Mouse (Mus musculus) right cerebral cortex, adult 2 months (tissue): ENCODE results near the gene Chrm3.
A peak's percentile ranks its signal among the peaks of the same experiment; 100 is the strongest.

ENCODE experiments used
- DNase-seq, 2 experiments: peaks; one replicate each; pipeline ENCODE4 v3.0.0; 2021 to 2022; ENCODE audit warnings: low spot score in 2 of 2

Chrm3 gene

GRCm38 (mm10) chr13:9992640-9993039 lies 368.0 kb downstream of the Chrm3 start:
- DNase-seq = no peak

- no peak for DNase-seq
Measured at GRCm38 (mm10) chr13:9985648-9986047, 375.0 kb downstream of the Chrm3 start.

GRCm38 (mm10) chr13:9983293-9983692 lies 377.4 kb downstream of the Chrm3 start:
- no peak for DNase-seq

- DNase-seq = no peak
Measured at GRCm38 (mm10) chr13:9977699-9978098, 382.9 kb downstream of the Chrm3 start.

GRCm38 (mm10) chr13:9973742-9974321 lies 386.8 kb downstream of the Chrm3 start:
- no peak for DNase-seq

GRCm38 (mm10) chr13:9971845-9972244 lies 388.8 kb downstream of the Chrm3 start:
- no peak for DNase-seq

- no peak for DNase-seq
Measured at GRCm38 (mm10) chr13:9952619-9953018, 408.0 kb downstream of the Chrm3 start.

- no peak for DNase-seq
Measured at GRCm38 (mm10) chr13:9951376-9951775, 409.3 kb downstream of the Chrm3 start.

- peak in 1 of 2 experiments; percentile 17 for DNase-seq
Measured at GRCm38 (mm10) chr13:9949091-9949490, 411.6 kb downstream of the Chrm3 start.

GRCm38 (mm10) chr13:9940186-9940585 lies 420.5 kb downstream of the Chrm3 start:
- DNase-seq = no peak

- DNase-seq = no peak
Measured at GRCm38 (mm10) chr13:9938798-9939485, 421.7 kb downstream of the Chrm3 start.

GRCm38 (mm10) chr13:9932714-9933113 lies 427.9 kb downstream of the Chrm3 start:
- no peak for DNase-seq

- DNase-seq = no peak
Measured at GRCm38 (mm10) chr13:9930606-9931005, 430.0 kb downstream of the Chrm3 start.

GRCm38 (mm10) chr13:9929978-9930377 lies 430.7 kb downstream of the Chrm3 start:
- DNase-seq = peak; percentile 42 to 53

- no peak for DNase-seq
Measured at GRCm38 (mm10) chr13:9921150-9921549, 439.5 kb downstream of the Chrm3 start.

GRCm38 (mm10) chr13:9912697-9913096 lies 447.9 kb downstream of the Chrm3 start:
- no peak for DNase-seq

- DNase-seq = no peak
Measured at GRCm38 (mm10) chr13:9908707-9909106, 451.9 kb downstream of the Chrm3 start.

GRCm38 (mm10) chr13:9907202-9907601 lies 453.4 kb downstream of the Chrm3 start:
- DNase-seq = no peak

- no peak for DNase-seq
Measured at GRCm38 (mm10) chr13:9904455-9904854, 456.2 kb downstream of the Chrm3 start.

GRCm38 (mm10) chr13:9900653-9901385 lies 459.8 kb downstream of the Chrm3 start:
- no peak for DNase-seq

- DNase-seq = no peak
Measured at GRCm38 (mm10) chr13:9898664-9899369, 461.8 kb downstream of the Chrm3 start.

- no peak for DNase-seq
Measured at GRCm38 (mm10) chr13:9897231-9897630, 463.4 kb downstream of the Chrm3 start.
